Mouse (Mus musculus) heart, embryonic 13.5 days (tissue): ENCODE measurements around the gene Aco2. TPM values are rescaled to one million over a fixed set of nuclear protein-coding genes. Genes with fewer than 3 reads are reported as not detected.

Source experiments
- ATAC-seq: fragments of 200-750 bp; cut with Nextera tagmentation; 2 replicates; pipeline ENCODE4 v1.8.0; 2017; ENCODE audit warnings: moderate TSS enrichment; ENCODE audit not compliant: insufficient number of reproducible peaks, low FRiP score, low TSS enrichment; ENCODE audit errors: extremely low read depth
- H3K27ac ChIP-seq: fragments of 300-500 bp; sonication (generic); replicated peaks from 2 replicates; pipeline ENCODE4 v1.5.1; 2015; ENCODE audit warnings: moderate library complexity, mild to moderate bottlenecking, inconsistent platforms
- H3K27me3 ChIP-seq: fragments of 300-500 bp; sonication (generic); replicated peaks from 2 replicates; pipeline ENCODE4 v1.6.1; 2015; ENCODE audit warnings: mild to moderate bottlenecking, inconsistent platforms
- H3K36me3 ChIP-seq: fragments of 300-500 bp; sonication (generic); 2 replicates; pipeline ENCODE4 v1.6.1; 2015; ENCODE audit warnings: mild to moderate bottlenecking, inconsistent platforms
- H3K4me1 ChIP-seq: fragments of 300-500 bp; sonication (generic); 2 replicates; pipeline ENCODE4 v1.6.1; 2015; ENCODE audit warnings: inconsistent platforms
- H3K4me2 ChIP-seq: fragments of 300-500 bp; sonication (generic); 2 replicates; pipeline ENCODE4 v1.6.1; 2015; ENCODE audit warnings: inconsistent platforms, mild to moderate bottlenecking, moderate library complexity
- H3K4me3 ChIP-seq: fragments of 300-500 bp; sonication (generic); 2 replicates; pipeline ENCODE4 v1.5.1; 2015; ENCODE audit warnings: moderate library complexity, mild to moderate bottlenecking, inconsistent platforms
- H3K9ac ChIP-seq: fragments of 300-500 bp; sonication (generic); 2 replicates; pipeline ENCODE4 v1.6.1; 2015; ENCODE audit warnings: inconsistent platforms, mild to moderate bottlenecking, moderate library complexity
- H3K9me3 ChIP-seq: fragments of 300-500 bp; sonication (generic); 2 replicates; pipeline ENCODE4 v1.6.1; 2016; ENCODE audit warnings: inconsistent platforms
- WGBS: fragments of 180-500 bp; shearing (Covaris S2); methylation state at CpG from one replicate; pipeline ENCODE4 v1.1.7; 2015; ENCODE audit warnings: mixed read lengths; 5-methylcytosine and 5-hydroxymethylcytosine counted together
- polyA plus RNA-seq: library from polyadenylated mRNA; unstranded; fragments of >200 nt; fragmentation: Nextera tagmentation; extraction: Ambion mirVana; gene quantifications from 2 replicates; pipeline ENCODE4 v1.2.1, GENCODE M21; 2015

Aco2 gene
- polyA plus RNA-seq, 1 experiment from 2014 or later = 486 TPM

DNA sequence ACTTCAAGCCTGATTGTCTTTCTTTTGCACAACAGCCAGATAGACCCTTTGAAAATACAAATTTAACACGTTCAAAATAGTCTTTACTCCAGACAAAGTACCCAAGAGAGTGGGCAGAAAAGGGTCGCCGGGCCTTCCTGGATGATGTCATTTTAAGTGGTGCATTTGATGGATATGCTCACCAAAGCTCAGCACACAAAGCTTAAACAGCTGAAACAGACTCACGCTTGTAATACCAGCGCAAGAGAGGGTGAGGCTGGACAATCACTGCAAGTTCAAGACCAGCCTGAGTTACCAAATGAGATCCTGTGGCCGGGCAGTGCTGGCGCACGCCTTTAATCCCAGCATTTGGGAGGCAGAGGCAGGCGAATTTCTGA lies 54.3 kb downstream of the Aco2 start:
- H3K9me3 ChIP-seq = no peaks in the 10 kb centered on the region
- H3K4me3 ChIP-seq = peak overlapping the region; percentile 73
- peaks cover 6% of the 10 kb centered on the region; the same call in 1 of the 2 replicates for H3K36me3 ChIP-seq
- no peak overlapping the region for H3K27ac ChIP-seq
- no peaks in the 10 kb centered on the region for H3K27me3 ChIP-seq
- H3K4me2 ChIP-seq = peak overlapping the region; percentile 81
- H3K4me1 ChIP-seq = peaks cover 19% of the 10 kb centered on the region
- 35% methylated on average over 9 of the region's 9 CpGs for WGBS
- no peak for ATAC-seq
- no peak overlapping the region; the same call in 1 of the 2 replicates for H3K9ac ChIP-seq

DNA sequence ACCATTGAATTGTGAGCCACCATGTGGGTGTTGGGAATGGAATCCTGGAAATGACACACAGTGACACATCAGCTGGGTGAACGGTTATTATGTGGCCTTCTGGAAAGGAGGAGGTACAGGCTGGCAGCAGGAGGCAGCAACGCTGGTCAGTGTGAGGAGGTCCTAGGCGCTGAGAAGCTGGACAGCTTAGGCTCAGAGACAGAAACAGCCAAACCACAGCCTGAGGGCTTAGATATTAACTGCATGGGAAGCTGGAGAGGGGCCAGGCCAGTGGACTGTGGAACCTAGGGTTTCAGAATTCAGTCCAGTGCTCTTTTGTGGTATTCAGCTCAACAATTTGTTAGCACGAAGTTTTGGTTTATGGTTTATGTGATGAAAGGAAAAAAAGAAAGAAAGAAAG lies 55.6 kb downstream of the Aco2 start:
- Histone ChIP-seq H3K4me2 (no peak overlapping the region), H3K4me1 (peaks cover 19% of the 10 kb centered on the region), H3K9ac (no peak overlapping the region; the same call in 1 of the 2 replicates), H3K27ac (no peak overlapping the region; the same call in 1 of the 2 replicates), H3K36me3 (peaks cover 4% of the 10 kb centered on the region; the same call in 1 of the 2 replicates), H3K27me3 (no peaks in the 10 kb centered on the region), H3K4me3 (no peak overlapping the region), H3K9me3 (no peaks in the 10 kb centered on the region)
- ATAC-seq = no peak
- WGBS = 57% methylated on average over 4 of the region's 4 CpGs

DNA sequence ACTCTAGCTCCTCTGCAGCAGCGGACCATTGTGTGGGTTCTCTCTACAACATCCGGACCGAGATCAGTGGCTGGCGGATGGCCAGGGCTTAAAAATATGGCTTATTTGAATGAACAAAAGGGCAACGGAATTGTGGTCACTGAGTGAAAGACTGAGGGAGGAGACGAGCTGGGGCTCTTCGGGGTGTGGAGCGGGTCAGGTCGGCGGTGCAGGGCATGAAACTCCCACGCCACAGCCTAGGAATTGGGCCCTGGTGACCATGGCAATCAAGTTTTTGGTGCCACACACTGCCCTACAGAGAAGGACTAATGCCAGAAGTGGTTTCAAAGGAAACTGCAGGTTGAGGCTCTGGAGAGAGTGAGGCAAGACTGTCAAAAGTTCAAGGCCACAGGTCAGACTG lies 56.2 kb downstream of the Aco2 start:
- no peak overlapping the region for H3K4me2 ChIP-seq
- no peak for ATAC-seq
- no peak overlapping the region; the same call in 1 of the 2 replicates for H3K27ac ChIP-seq

DNA sequence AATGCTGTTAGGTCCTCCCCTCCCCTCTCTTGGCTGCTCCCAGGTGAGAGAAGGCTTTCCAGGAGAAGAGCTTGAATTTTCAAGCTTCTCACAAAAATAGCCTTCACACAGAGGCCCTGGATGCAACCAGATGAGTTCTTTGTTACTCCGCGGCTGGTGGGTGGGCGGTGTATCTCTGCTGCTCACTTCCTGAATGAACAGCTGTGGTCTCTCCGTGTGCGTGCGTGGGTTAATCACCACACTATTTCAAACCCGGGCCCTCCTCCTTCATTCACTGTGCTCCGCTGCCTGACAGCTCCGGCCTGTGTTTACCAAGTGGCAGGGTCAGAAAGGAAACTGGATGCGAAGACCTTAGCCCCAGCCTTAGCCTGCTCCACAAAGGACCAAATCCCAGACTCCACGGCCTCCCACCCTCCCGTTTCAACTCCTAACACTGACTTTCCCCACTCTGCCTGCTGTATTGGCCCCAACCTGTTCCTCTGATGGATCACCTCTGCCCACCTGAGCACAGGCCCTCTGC lies 60.9 kb downstream of the Aco2 start:
- no peak overlapping the region for H3K27ac ChIP-seq
- H3K4me2 ChIP-seq = no peak overlapping the region
- WGBS = 36% methylated on average over 12 of the region's 12 CpGs
- no peaks in the 10 kb centered on the region for H3K36me3 ChIP-seq
- H3K9me3 ChIP-seq = no peaks in the 10 kb centered on the region
- H3K4me3 ChIP-seq = no peak overlapping the region
- ATAC-seq = no peak
- H3K27me3 ChIP-seq = peaks cover 11% of the 10 kb centered on the region; the same call in 1 of the 2 replicates
- peaks cover 25% of the 10 kb centered on the region for H3K4me1 ChIP-seq
- H3K9ac ChIP-seq = peak overlapping the region; percentile 63; the same call in 1 of the 2 replicates

More for the DNA sequence above, 56.2 kb downstream of the Aco2 start:
- no peak overlapping the region for H3K4me3 ChIP-seq
- peaks cover 1% of the 10 kb centered on the region; the same call in 1 of the 2 replicates for H3K36me3 ChIP-seq
- no peak overlapping the region for H3K9ac ChIP-seq
- H3K4me1 ChIP-seq = peaks cover 21% of the 10 kb centered on the region
- WGBS = 64% methylated on average over 11 of the region's 11 CpGs
- no peaks in the 10 kb centered on the region for H3K9me3 ChIP-seq
- H3K27me3 ChIP-seq = no peaks in the 10 kb centered on the region

DNA sequence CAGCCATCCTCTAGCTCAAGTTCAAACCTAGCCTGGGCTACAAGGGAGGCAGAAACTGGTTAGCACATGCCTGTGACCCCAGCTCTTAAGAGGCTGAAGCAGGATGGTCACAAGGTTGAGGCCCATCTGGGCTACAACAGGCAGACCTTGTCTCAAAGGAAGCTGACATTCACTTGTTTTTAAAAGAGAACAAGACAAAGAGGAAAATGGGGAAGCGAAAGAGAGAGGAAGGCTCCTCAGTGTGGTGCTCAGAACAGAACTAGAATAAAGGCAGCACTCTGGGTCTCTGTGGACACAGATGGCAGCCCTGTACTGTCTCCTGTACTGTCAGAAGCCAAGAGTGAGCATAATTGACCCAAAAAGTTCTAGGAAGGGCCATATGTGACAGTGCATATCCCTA lies 61.9 kb downstream of the Aco2 start:
- Histone ChIP-seq H3K4me1 (peaks cover 27% of the 10 kb centered on the region), H3K9ac (no peak overlapping the region), H3K27ac (no peak overlapping the region), H3K4me2 (no peak overlapping the region), H3K4me3 (no peak overlapping the region), H3K9me3 (no peaks in the 10 kb centered on the region), H3K36me3 (no peaks in the 10 kb centered on the region), H3K27me3 (peaks cover 13% of the 10 kb centered on the region; the same call in 1 of the 2 replicates)
- 78% methylated on average over 1 of the region's 1 CpGs for WGBS
- no peak for ATAC-seq

DNA sequence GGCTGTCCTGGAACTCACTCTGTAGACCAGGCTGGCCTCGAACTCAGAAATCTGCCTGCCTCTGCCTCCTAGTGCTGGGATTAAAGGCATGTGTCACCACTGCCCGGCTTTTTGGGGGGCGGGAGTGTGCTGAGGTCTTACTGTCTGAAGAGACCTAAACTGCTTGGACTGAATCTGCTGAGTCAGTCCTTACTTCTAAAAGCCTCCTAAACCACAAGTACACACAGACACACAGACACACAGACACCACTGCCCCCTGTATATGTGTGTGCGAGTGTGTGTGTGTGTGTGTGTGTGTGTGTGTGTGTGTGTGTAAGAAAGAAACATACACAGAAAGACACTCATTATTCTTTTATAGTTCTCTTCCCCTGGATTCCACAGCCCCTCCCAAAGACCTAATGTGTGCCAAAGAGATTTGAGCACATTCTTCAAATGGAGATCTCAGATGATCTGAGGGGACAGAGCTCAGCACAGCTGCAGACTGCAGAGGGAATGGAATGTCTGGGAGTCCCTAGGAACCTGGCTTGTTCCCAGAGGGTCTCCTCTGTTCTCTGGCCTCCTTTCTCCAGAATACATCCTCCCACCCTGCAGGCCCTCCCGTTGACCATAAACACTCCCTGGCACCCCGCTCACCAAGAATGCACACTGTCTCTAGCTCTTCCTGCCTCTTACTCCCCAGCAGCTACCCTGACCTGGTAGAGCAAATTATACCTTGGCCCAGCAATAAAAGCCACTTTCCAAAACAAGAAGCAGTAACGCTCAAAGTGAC lies 63.9 kb downstream of the Aco2 start:
- Histone ChIP-seq H3K27ac (peak overlapping the region; percentile 60), H3K9ac (peak overlapping the region; percentile 62), H3K27me3 (peaks cover 13% of the 10 kb centered on the region; the same call in 1 of the 2 replicates), H3K4me3 (peak overlapping the region; percentile 55), H3K4me1 (peaks cover 27% of the 10 kb centered on the region), H3K4me2 (peak overlapping the region; percentile 67), H3K36me3 (no peaks in the 10 kb centered on the region), H3K9me3 (no peaks in the 10 kb centered on the region)
- 51% methylated on average over 7 of the region's 7 CpGs for WGBS
- ATAC-seq = no peak

DNA sequence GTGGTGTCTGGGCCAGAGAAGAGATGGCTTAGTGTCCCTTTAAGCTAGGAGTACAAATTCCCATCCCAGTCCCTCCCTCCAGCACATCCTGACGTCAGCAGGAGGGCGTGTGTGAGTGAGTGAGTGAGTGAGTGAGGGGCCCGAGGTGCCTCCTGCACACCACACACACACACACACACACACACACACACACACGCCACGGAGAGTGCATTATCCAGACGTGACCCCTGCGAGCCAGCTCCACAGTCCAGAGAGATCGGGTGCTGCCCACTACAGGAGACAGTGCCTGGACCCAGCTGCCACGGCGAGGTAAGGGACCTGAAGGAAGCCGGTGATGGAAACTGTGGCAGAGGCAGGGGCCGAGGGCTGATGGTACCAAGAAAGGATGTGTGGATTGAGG lies 64.6 kb downstream of the Aco2 start, which contains the start of gene Csdc2:
Gene Csdc2 (plus strand): TSS at position 81 of the 400 bp plus-strand sequence.
- H3K27me3 ChIP-seq = peaks cover 13% of the 10 kb centered on the region; the same call in 1 of the 2 replicates
- no peaks in the 10 kb centered on the region for H3K36me3 ChIP-seq
- WGBS = 1% methylated on average over 12 of the region's 12 CpGs
- no peaks in the 10 kb centered on the region for H3K9me3 ChIP-seq
- H3K4me1 ChIP-seq = peaks cover 27% of the 10 kb centered on the region
- peak within 1 kb of the TSS; percentile 60 for H3K27ac ChIP-seq
- ATAC-seq = peak; percentile 18; the same call in 1 of the 2 replicates
- peak within 1 kb of the TSS; percentile 62 for H3K9ac ChIP-seq
- peak within 1 kb of the TSS; percentile 55 for H3K4me3 ChIP-seq
- peak within 1 kb of the TSS; percentile 67 for H3K4me2 ChIP-seq

DNA sequence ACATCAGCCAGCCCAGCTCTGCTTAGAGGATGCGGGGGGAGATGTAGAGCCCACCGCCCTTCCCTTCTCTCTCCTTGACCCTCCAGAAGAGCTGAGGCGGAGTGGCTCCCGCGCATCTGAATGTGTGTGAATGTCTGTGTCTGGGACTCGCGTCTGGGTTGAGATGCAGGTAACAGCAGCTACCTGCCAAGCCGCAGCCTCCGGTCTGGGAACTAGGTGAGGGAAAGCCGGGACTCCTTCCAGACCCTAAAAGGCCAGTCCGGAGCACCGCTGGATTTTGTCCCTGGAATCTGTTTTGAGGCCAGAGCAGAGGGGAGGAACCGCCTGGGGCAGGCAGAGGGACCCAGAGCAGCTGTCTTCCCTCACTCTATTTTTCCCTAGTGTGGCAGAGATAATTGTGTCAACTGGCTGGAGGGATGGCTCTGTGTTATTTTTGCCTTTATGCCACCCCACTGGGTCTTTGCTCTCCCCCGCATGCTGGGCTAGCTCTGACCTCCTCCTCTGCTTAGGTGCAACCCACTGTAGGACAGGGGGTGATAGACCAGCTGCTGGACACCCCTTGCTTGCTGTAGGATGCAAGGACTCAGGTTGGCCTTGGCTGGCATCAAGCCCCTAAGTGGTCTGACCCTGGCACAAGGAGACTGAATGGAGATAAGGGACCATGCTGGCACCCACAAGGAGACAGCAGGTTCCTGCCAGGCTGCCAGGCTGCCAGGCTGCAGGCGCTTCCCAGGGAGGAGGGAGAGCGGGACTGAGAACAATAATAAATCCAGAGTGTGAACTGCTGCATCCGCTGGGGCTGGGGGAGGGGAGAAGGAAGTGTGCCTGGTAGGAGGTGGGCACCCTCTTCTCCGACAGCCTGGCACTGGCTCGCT lies 65.2 kb downstream of the Aco2 start:
- Histone ChIP-seq H3K27me3 (peaks cover 13% of the 10 kb centered on the region; the same call in 1 of the 2 replicates), H3K4me1 (peaks cover 27% of the 10 kb centered on the region), H3K27ac (peak overlapping the region; percentile 60), H3K4me3 (peak overlapping the region; percentile 55), H3K9ac (peak overlapping the region; percentile 62), H3K9me3 (no peaks in the 10 kb centered on the region), H3K36me3 (no peaks in the 10 kb centered on the region), H3K4me2 (peak overlapping the region; percentile 67)
- ATAC-seq = no peak
- WGBS = 9% methylated on average over 19 of the region's 19 CpGs

DNA sequence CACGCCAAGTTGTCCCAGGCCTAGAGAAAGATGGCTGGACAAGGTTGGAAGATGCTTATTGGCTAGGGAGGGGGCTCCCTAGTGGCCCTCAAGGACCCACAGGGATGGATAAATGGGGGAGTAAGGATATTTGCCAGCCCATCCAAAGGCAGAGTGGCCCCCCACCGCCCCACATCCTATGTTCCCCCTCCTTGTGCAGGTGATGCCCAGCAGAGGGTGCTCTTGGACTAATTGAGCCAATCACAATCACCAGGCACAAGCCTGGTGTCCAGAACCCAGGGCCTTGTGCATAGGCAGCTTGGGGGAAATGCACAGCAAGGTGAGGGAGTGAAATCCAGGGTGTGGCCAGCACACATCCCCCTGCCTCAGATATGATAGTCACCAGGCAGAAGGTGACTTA lies 66.1 kb downstream of the Aco2 start:
- Histone ChIP-seq H3K4me3 (no peak overlapping the region), H3K4me2 (peak overlapping the region; percentile 67; the same call in 1 of the 2 replicates), H3K27me3 (peaks cover 13% of the 10 kb centered on the region; the same call in 1 of the 2 replicates), H3K27ac (no peak overlapping the region), H3K4me1 (peaks cover 28% of the 10 kb centered on the region), H3K9me3 (no peaks in the 10 kb centered on the region), H3K36me3 (no peaks in the 10 kb centered on the region), H3K9ac (no peak overlapping the region)
- ATAC-seq = no peak
- 41% methylated on average over 2 of the region's 2 CpGs for WGBS

DNA sequence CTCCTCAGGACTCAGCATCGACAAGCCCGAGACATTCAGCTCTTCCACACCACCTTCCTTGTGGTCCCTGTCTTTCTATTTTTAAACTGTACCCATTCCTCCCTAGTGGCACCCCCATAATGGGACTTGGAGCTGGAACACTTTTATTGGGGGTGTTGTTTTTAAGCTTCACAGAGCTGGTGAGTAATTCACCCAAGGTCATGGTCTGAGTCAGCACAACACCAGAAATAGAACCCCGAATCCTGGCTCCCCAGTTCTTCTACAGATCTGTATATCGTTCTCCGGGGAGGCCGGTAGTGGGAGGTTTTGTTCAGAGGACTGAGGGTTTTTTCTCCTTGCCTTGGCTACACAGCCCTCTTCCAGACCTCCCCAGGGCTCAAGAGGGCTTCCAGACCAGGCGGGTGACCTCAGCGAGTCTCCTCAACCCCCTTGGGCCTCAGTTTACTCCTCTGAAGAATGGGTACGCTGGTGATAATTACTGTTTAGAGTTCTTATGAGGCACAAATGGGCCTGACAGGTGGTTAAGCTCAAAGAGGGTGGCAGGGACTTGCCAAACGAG lies 67.1 kb downstream of the Aco2 start:
- Histone ChIP-seq H3K27ac (no peak overlapping the region), H3K36me3 (no peaks in the 10 kb centered on the region), H3K4me1 (peaks cover 28% of the 10 kb centered on the region), H3K4me3 (no peak overlapping the region), H3K27me3 (peaks cover 13% of the 10 kb centered on the region; the same call in 1 of the 2 replicates), H3K9me3 (no peaks in the 10 kb centered on the region), H3K9ac (no peak overlapping the region), H3K4me2 (no peak overlapping the region)
- WGBS = 81% methylated on average over 10 of the region's 10 CpGs
- no peak for ATAC-seq
